Mouse (Mus musculus): ENCODE measurements around the gene Clasp1. TPM values are rescaled to one million over a fixed set of nuclear protein-coding genes. Genes with fewer than 3 reads are reported as not detected.

Clasp1 gene
- 40.3 and 48.6 TPM in 2 replicates for polyA plus RNA-seq (2014; fragmentation: Nextera tagmentation; extraction: Ambion mirVana)

DNA sequence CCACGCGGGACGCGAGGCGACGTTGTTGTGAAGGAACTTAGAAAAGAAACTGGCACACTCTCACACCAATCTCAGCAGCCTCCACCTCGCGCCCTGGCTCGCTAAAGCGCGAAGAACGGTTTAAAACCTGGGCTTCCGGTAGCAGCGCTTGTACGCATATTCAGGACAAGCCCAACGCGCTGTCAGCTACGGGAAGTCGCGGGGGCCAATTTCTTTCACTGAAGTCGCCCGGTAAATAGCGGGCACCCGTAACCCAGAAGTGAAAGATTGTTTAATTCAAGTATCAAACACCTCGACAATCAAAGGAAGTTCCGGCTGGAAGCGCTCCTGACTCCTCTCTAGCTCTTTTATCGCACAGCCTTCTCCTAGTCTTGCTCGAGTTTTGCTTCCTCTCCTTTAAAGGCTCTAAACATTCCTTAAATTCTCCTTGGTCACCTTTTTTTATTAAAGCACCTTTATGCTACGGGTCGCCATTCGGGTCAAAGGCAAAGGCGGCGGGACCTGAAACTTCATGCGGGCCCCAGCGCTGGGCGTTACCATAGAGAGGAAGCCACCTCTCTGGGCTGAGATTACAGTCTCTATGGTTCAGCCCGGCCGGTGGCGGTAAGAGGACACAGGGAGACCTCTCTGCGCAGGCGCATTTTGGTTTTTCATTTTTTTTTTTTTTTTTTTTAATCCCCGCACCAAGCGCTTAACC, at the start of gene Clasp1:
Clasp1 (plus strand) TSS at position 302 of the 697 bp plus-strand sequence.
- Histone ChIP-seq H3K9ac (ENCODE audit: low read depth, low read length) (peak within 1 kb of the TSS; percentile 89), H3K4me2 (ENCODE audit: low read depth, low read length) (peak within 1 kb of the TSS; percentile 81), H3K9me3 (ENCODE audit: control insufficient read depth, low read length) (no peaks in the 10 kb centered on the region), H3K27ac (replicated peaks; ENCODE audit: low read depth, low read length) (peak within 1 kb of the TSS; percentile 92), H3K36me3 (ENCODE audit: control insufficient read depth, insufficient read depth, low read length) (peaks cover 5% of the 10 kb centered on the region), H3K4me3 (ENCODE audit: low read depth, low read length) (peak within 1 kb of the TSS; percentile 98), H3K27me3 (replicated peaks; ENCODE audit: control insufficient read depth, insufficient read depth, low read length) (no peaks in the 10 kb centered on the region), H3K4me1 (ENCODE audit: control insufficient read depth, insufficient read depth, low read length) (peaks cover 5% of the 10 kb centered on the region)
- peak; percentile 98 for DNase-seq (ENCODE audit: low spot score)
- peak; percentile 98 for ATAC-seq (ENCODE audit: low read depth)
- WGBS, result under 1% methylated on average over 44 of the region's 44 CpGs

DNA sequence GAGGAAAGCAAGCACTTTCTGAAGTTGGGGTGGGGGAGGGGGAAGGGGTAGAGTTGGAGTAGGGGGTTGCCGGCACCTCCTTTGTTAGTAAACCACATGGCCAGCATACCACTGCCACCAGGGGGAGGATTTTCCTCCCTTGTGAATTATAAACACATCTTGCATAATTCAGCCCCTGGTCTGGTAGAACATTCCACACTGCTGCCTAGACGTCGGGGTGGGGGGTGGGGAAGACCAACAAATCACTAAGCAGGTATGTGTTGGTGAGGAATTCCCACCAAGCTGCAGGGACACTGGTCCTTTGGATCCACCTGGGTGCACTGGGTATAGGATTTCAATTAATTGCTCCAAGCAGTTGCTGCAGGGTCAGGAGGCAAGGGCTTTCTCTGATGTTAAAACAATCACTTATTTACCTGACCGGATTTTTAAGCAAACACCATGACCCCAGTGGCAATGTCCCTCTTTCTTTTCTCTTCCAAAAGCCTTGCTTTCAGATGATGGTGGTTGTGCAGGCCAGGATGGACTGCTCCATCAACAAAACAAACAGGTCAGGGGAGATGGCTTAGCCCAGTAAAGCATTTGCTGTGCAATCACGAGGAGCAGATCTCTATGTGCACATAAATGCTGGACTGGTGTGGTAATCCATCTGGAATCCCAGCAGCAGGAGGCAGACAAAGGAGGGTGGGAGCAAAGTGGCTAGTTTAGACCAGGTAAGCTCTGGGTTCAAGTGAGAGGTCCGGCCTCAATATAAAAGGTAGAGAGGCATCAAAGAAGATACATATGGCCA, 45.0 kb upstream of the Clasp1 start:
- Histone ChIP-seq H3K4me3 (ENCODE audit: low read depth, low read length) (no peak overlapping the region), H3K27ac (replicated peaks; ENCODE audit: low read depth, low read length) (no peak overlapping the region), H3K9me3 (ENCODE audit: control insufficient read depth, low read length) (no peaks in the 10 kb centered on the region), H3K36me3 (ENCODE audit: control insufficient read depth, insufficient read depth, low read length) (no peaks in the 10 kb centered on the region), H3K27me3 (replicated peaks; ENCODE audit: control insufficient read depth, insufficient read depth, low read length) (no peaks in the 10 kb centered on the region), H3K4me1 (ENCODE audit: control insufficient read depth, insufficient read depth, low read length) (no peaks in the 10 kb centered on the region), H3K4me2 (ENCODE audit: low read depth, low read length) (no peak overlapping the region), H3K9ac (ENCODE audit: low read depth, low read length) (no peak overlapping the region)
- WGBS, result 24% methylated on average over 6 of the region's 6 CpGs
- ATAC-seq (ENCODE audit: low read depth), result no peak
- no peak for DNase-seq (ENCODE audit: low spot score)

GRCm38 (mm10) chr1:118349922-118350321, 38.9 kb upstream of the Clasp1 start:
- Histone ChIP-seq H3K4me3 (ENCODE audit: low read depth, low read length) (no peak overlapping the region), H3K36me3 (ENCODE audit: control insufficient read depth, insufficient read depth, low read length) (no peaks in the 10 kb centered on the region), H3K4me1 (ENCODE audit: control insufficient read depth, insufficient read depth, low read length) (no peaks in the 10 kb centered on the region), H3K9ac (ENCODE audit: low read depth, low read length) (no peak overlapping the region), H3K27ac (replicated peaks; ENCODE audit: low read depth, low read length) (no peak overlapping the region), H3K9me3 (ENCODE audit: control insufficient read depth, low read length) (no peaks in the 10 kb centered on the region), H3K4me2 (ENCODE audit: low read depth, low read length) (no peak overlapping the region), H3K27me3 (replicated peaks; ENCODE audit: control insufficient read depth, insufficient read depth, low read length) (no peaks in the 10 kb centered on the region)
- ATAC-seq (ENCODE audit: low read depth) (no peak), DNase-seq (ENCODE audit: low spot score) (no peak)
- WGBS, result 82% methylated on average over 3 of the region's 3 CpGs

DNA sequence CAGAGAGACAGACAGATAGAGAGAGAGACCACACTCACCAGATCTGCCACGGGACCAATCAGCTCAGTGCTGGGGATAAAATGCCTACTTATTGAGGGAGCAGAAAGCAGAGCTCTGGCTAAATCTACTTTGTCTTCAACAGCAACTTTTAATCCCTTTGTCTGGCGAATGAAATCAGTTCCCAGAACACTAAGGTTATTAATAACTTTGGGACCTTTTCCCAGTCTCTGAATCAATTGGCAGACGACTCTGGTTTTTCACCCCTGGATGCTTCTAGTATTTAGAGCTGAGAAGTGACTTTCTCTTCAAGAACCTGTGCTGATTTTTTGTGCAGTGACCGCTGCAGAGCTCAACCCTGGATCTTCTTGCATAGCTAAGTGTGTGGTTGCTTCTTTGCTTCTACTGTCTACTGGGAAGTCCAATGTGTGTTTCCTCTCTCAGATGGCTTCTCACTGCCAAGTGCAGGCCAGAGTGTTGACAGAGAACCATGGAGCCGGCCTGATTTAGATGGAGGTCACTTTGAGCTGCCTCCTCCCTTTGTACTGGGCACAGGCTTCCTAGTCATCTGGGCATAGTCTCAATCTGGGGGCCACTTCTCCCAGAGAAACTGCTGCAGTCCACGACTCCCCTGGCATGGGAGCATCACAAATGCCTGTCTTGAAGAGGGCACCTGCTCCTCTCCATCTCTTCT, 29.6 kb upstream of the Clasp1 start:
- ATAC-seq (ENCODE audit: low read depth) (no peak), DNase-seq (ENCODE audit: low spot score) (no peak)
- Histone ChIP-seq H3K4me2 (ENCODE audit: low read depth, low read length) (no peak overlapping the region), H3K9me3 (ENCODE audit: control insufficient read depth, low read length) (no peaks in the 10 kb centered on the region), H3K9ac (ENCODE audit: low read depth, low read length) (no peak overlapping the region), H3K27me3 (replicated peaks; ENCODE audit: control insufficient read depth, insufficient read depth, low read length) (no peaks in the 10 kb centered on the region), H3K27ac (replicated peaks; ENCODE audit: low read depth, low read length) (no peak overlapping the region), H3K4me1 (ENCODE audit: control insufficient read depth, insufficient read depth, low read length) (no peaks in the 10 kb centered on the region), H3K36me3 (ENCODE audit: control insufficient read depth, insufficient read depth, low read length) (no peaks in the 10 kb centered on the region), H3K4me3 (ENCODE audit: low read depth, low read length) (no peak overlapping the region)
- WGBS, result 76% methylated on average over 6 of the region's 6 CpGs

DNA sequence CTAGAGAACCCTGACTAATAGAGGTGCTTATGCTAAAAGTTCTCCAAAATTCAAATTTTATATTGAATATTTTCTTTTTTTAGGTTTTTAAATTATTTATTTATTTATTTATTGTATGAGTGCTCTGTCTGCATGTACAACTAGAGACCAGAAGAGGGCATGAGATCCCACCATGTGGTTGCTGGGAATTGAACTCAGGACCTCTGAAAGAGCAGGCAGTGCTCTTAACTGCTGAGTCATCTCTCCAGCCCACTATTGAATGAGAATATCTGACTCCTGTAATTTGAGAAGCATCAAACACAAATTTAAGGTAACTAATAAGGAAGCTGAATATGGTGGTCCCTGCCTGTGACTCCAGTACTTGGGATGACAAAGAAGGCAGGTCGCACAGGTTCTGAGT, 20.9 kb upstream of the Clasp1 start:
- H3K9ac ChIP-seq (ENCODE audit: low read depth, low read length), result no peak overlapping the region
- no peaks in the 10 kb centered on the region for H3K36me3 ChIP-seq (ENCODE audit: control insufficient read depth, insufficient read depth, low read length)
- H3K9me3 ChIP-seq (ENCODE audit: control insufficient read depth, low read length), result no peaks in the 10 kb centered on the region
- 96% methylated on average over 1 of the region's 1 CpGs for WGBS
- no peak for ATAC-seq (ENCODE audit: low read depth)
- no peaks in the 10 kb centered on the region for H3K27me3 ChIP-seq (replicated peaks; ENCODE audit: control insufficient read depth, insufficient read depth, low read length)
- no peak overlapping the region for H3K4me3 ChIP-seq (ENCODE audit: low read depth, low read length)
- no peaks in the 10 kb centered on the region for H3K4me1 ChIP-seq (ENCODE audit: control insufficient read depth, insufficient read depth, low read length)
- no peak overlapping the region for H3K4me2 ChIP-seq (ENCODE audit: low read depth, low read length)
- no peak for DNase-seq (ENCODE audit: low spot score)
- H3K27ac ChIP-seq (replicated peaks; ENCODE audit: low read depth, low read length), result no peak overlapping the region

DNA sequence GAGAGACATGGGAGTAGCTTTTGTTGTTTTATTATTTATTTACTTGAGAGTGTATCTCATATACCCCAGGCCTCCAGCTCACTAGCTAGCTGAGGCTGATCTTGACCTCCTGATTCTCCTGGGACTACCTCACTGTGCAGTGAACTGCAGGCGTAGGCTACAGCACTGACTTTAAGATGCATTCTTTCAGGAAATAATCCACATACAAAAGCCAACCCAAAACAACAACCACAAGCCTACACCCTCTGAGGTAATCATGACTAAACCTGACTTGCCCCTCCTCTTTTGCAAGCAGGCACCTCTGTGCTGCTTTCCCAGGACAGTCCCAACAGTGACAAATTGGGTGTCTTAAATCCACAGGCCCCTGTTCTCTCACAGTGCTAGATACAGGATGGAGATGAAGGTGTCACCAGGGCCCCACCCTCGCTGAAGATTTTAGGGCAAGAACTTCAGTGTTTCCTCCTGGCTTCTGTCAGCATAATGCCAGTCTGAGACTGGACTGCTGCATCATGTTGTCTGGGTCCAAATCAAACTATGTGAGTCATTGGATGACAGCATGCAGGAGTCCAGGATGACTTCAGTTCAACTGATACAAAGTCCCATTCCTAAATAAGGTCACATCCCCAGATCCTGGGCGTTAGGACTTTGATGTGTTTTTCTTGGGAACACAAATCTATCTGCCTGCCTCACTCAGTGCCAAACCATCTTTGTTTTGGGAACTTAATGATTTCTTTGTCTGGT, 20.0 kb upstream of the Clasp1 start:
- DNase-seq (ENCODE audit: low spot score), result no peak
- no peaks in the 10 kb centered on the region for H3K4me1 ChIP-seq (ENCODE audit: control insufficient read depth, insufficient read depth, low read length)
- WGBS, result 61% methylated on average over 3 of the region's 3 CpGs

GRCm38 (mm10) chr1:118377784-118378183, 11.1 kb upstream of the Clasp1 start:
- Histone ChIP-seq H3K9ac (ENCODE audit: low read depth, low read length) (no peak overlapping the region), H3K27me3 (replicated peaks; ENCODE audit: control insufficient read depth, insufficient read depth, low read length) (no peaks in the 10 kb centered on the region), H3K9me3 (ENCODE audit: control insufficient read depth, low read length) (no peaks in the 10 kb centered on the region), H3K36me3 (ENCODE audit: control insufficient read depth, insufficient read depth, low read length) (no peaks in the 10 kb centered on the region), H3K27ac (replicated peaks; ENCODE audit: low read depth, low read length) (no peak overlapping the region), H3K4me2 (ENCODE audit: low read depth, low read length) (no peak overlapping the region), H3K4me3 (ENCODE audit: low read depth, low read length) (no peak overlapping the region), H3K4me1 (ENCODE audit: control insufficient read depth, insufficient read depth, low read length) (no peaks in the 10 kb centered on the region)
- 42% methylated on average over 5 of the region's 5 CpGs for WGBS
- no peak for DNase-seq (ENCODE audit: low spot score)
- ATAC-seq (ENCODE audit: low read depth), result no peak

More for the DNA sequence above, 20.0 kb upstream of the Clasp1 start:
- H3K4me2 ChIP-seq (ENCODE audit: low read depth, low read length), result no peak overlapping the region
- H3K27me3 ChIP-seq (replicated peaks; ENCODE audit: control insufficient read depth, insufficient read depth, low read length), result no peaks in the 10 kb centered on the region
- no peak for ATAC-seq (ENCODE audit: low read depth)
- no peak overlapping the region for H3K9ac ChIP-seq (ENCODE audit: low read depth, low read length)
- no peaks in the 10 kb centered on the region for H3K36me3 ChIP-seq (ENCODE audit: control insufficient read depth, insufficient read depth, low read length)
- no peaks in the 10 kb centered on the region for H3K9me3 ChIP-seq (ENCODE audit: control insufficient read depth, low read length)
- H3K27ac ChIP-seq (replicated peaks; ENCODE audit: low read depth, low read length), result no peak overlapping the region
- no peak overlapping the region for H3K4me3 ChIP-seq (ENCODE audit: low read depth, low read length)

- H3K36me3 ChIP-seq (ENCODE audit: control insufficient read depth, insufficient read depth, low read length), result no peaks in the 10 kb centered on the region
- no peak overlapping the region for H3K9ac ChIP-seq (ENCODE audit: low read depth, low read length)
Measured at GRCm38 (mm10) chr1:118380105-118380786, 8.6 kb upstream of the Clasp1 start.

More at GRCm38 (mm10) chr1:118380105-118380786, 8.6 kb upstream of the Clasp1 start:
- no peaks in the 10 kb centered on the region for H3K9me3 ChIP-seq (ENCODE audit: control insufficient read depth, low read length)
- H3K4me3 ChIP-seq (ENCODE audit: low read depth, low read length), result no peak overlapping the region
- no peaks in the 10 kb centered on the region for H3K27me3 ChIP-seq (replicated peaks; ENCODE audit: control insufficient read depth, insufficient read depth, low read length)
- no peak overlapping the region for H3K4me2 ChIP-seq (ENCODE audit: low read depth, low read length)
- DNase-seq (ENCODE audit: low spot score) (no peak), ATAC-seq (ENCODE audit: low read depth) (no peak)
- no peak overlapping the region for H3K27ac ChIP-seq (replicated peaks; ENCODE audit: low read depth, low read length)
- no peaks in the 10 kb centered on the region for H3K4me1 ChIP-seq (ENCODE audit: control insufficient read depth, insufficient read depth, low read length)
- WGBS, result 60% methylated on average over 8 of the region's 8 CpGs

Data from embryonic facial prominence, embryonic 14.5 days (tissue).